Mouse (Mus musculus) neural tube, embryonic 13.5 days (tissue): ENCODE results near the gene Avp. TPM values are rescaled to one million over a fixed set of nuclear protein-coding genes. Genes with fewer than 3 reads are reported as not detected.

Experiments used
- ATAC-seq: fragments of 200-750 bp; cut with Nextera tagmentation; 2 replicates; pipeline ENCODE4 v1.8.0; 2017; ENCODE audit warnings: low read depth, mild to moderate bottlenecking, moderate TSS enrichment, moderate library complexity
- H3K27ac ChIP-seq: fragments of 300-500 bp; sonication (generic); replicated peaks from 2 replicates; pipeline ENCODE4 v1.5.1; 2015; ENCODE audit warnings: moderate library complexity, mild to moderate bottlenecking, inconsistent platforms
- H3K27me3 ChIP-seq: fragments of 300-500 bp; sonication (generic); 2 replicates; pipeline ENCODE4 v1.6.1; 2015; ENCODE audit warnings: mild to moderate bottlenecking, inconsistent platforms
- H3K36me3 ChIP-seq: fragments of 300-500 bp; sonication (generic); 2 replicates; pipeline ENCODE4 v1.6.1; 2015; ENCODE audit warnings: mild to moderate bottlenecking, inconsistent platforms
- H3K4me1 ChIP-seq: fragments of 300-500 bp; sonication (generic); replicated peaks from 2 replicates; pipeline ENCODE4 v1.6.1; 2015; ENCODE audit warnings: inconsistent platforms
- H3K4me2 ChIP-seq: fragments of 300-500 bp; sonication (generic); 2 replicates; pipeline ENCODE4 v1.6.1; 2015; ENCODE audit warnings: inconsistent platforms, mild to moderate bottlenecking, moderate library complexity
- H3K4me3 ChIP-seq: fragments of 300-500 bp; sonication (generic); 2 replicates; pipeline ENCODE4 v1.5.1; 2015; ENCODE audit warnings: mild to moderate bottlenecking, inconsistent platforms
- H3K9ac ChIP-seq: fragments of 300-500 bp; sonication (generic); 2 replicates; pipeline ENCODE4 v1.6.1; 2015; ENCODE audit warnings: moderate library complexity, mild to moderate bottlenecking, inconsistent platforms
- H3K9me3 ChIP-seq: fragments of 300-500 bp; sonication (generic); 2 replicates; pipeline ENCODE4 v1.6.1; 2016; ENCODE audit warnings: inconsistent platforms
- WGBS: fragments of 180-500 bp; shearing (Covaris S2); methylation state at CpG from one replicate; pipeline ENCODE4 v1.1.7; 2015; 5-methylcytosine and 5-hydroxymethylcytosine counted together
- polyA plus RNA-seq: library from polyadenylated mRNA; unstranded; fragments of >200 nt; fragmentation: Nextera tagmentation; extraction: Ambion mirVana; gene quantifications from 2 replicates; pipeline ENCODE4 v1.2.1, GENCODE M21; 2015

Avp gene
- polyA plus RNA-seq, 1 experiment from 2014 or later, result 0.36 TPM

GRCm38 (mm10) chr2:130568921-130569320, 13.4 kb downstream of the Avp start:
- WGBS, result 81% methylated on average over 4 of the region's 4 CpGs
- no peak overlapping the region for H3K9ac ChIP-seq
- H3K4me2 ChIP-seq, result no peak overlapping the region
- peaks cover under 1% of the 10 kb centered on the region; the same call in 1 of the 2 replicates for H3K27me3 ChIP-seq
- peaks cover 17% of the 10 kb centered on the region for H3K4me1 ChIP-seq
- no peak overlapping the region for H3K4me3 ChIP-seq
- H3K9me3 ChIP-seq, result no peaks in the 10 kb centered on the region
- no peak overlapping the region for H3K27ac ChIP-seq
- peaks cover 23% of the 10 kb centered on the region for H3K36me3 ChIP-seq
- ATAC-seq, result no peak

- Histone ChIP-seq H3K9ac (peak overlapping the region; percentile 95), H3K27ac (no peak overlapping the region), H3K4me3 (peak overlapping the region; percentile 97), H3K4me2 (peak overlapping the region; percentile 94), H3K36me3 (peaks cover 23% of the 10 kb centered on the region), H3K4me1 (peaks cover 24% of the 10 kb centered on the region), H3K9me3 (no peaks in the 10 kb centered on the region), H3K27me3 (no peaks in the 10 kb centered on the region)
- WGBS, result 83% methylated on average over 8 of the region's 8 CpGs
- ATAC-seq, result no peak
Observed at GRCm38 (mm10) chr2:130564983-130565382, 17.4 kb downstream of the Avp start.

- Histone ChIP-seq H3K36me3 (peaks cover 23% of the 10 kb centered on the region), H3K27me3 (no peaks in the 10 kb centered on the region), H3K4me1 (peaks cover 24% of the 10 kb centered on the region), H3K27ac (peak overlapping the region; percentile 52; the same call in 1 of the 2 replicates), H3K9ac (peak overlapping the region; percentile 95), H3K4me2 (peak overlapping the region; percentile 94), H3K9me3 (no peaks in the 10 kb centered on the region), H3K4me3 (peak overlapping the region; percentile 97)
- ATAC-seq, result peak; percentile 60
- WGBS, result 2% methylated on average over 23 of the region's 23 CpGs
Observed at GRCm38 (mm10) chr2:130564063-130564462, 18.3 kb downstream of the Avp start.

GRCm38 (mm10) chr2:130563212-130564055, 18.9 kb downstream of the Avp start, which contains the start of gene Mrps26:
TSS of gene Mrps26 (plus strand) at chr2:130563742.
- peak; percentile 99 for ATAC-seq
- under 1% methylated on average over 61 of the region's 61 CpGs for WGBS
- Histone ChIP-seq H3K4me1 (peaks cover 24% of the 10 kb centered on the region), H3K4me2 (peak within 1 kb of the TSS; percentile 94), H3K4me3 (peak within 1 kb of the TSS; percentile 97), H3K9ac (peak within 1 kb of the TSS; percentile 95), H3K27ac (peak within 1 kb of the TSS; percentile 52), H3K36me3 (peaks cover 26% of the 10 kb centered on the region), H3K9me3 (no peaks in the 10 kb centered on the region), H3K27me3 (no peaks in the 10 kb centered on the region)

- no peak overlapping the region for H3K9ac ChIP-seq
- WGBS, result 72% methylated on average over 2 of the region's 2 CpGs
Observed at GRCm38 (mm10) chr2:130558015-130558414, 24.3 kb downstream of the Avp start.

GRCm38 (mm10) chr2:130557462-130557861, 24.9 kb downstream of the Avp start:
- H3K27me3 ChIP-seq, result no peaks in the 10 kb centered on the region
- H3K9me3 ChIP-seq, result no peaks in the 10 kb centered on the region
- H3K4me2 ChIP-seq, result no peak overlapping the region
- no peak overlapping the region for H3K27ac ChIP-seq
- no peaks in the 10 kb centered on the region for H3K4me1 ChIP-seq
- H3K9ac ChIP-seq, result no peak overlapping the region
- ATAC-seq, result no peak
- WGBS, result 99% methylated on average over 2 of the region's 2 CpGs
- no peak overlapping the region for H3K4me3 ChIP-seq
- H3K36me3 ChIP-seq, result peaks cover 59% of the 10 kb centered on the region

More at GRCm38 (mm10) chr2:130558015-130558414, 24.3 kb downstream of the Avp start:
- Histone ChIP-seq H3K36me3 (peaks cover 54% of the 10 kb centered on the region), H3K4me3 (no peak overlapping the region), H3K27me3 (no peaks in the 10 kb centered on the region), H3K27ac (no peak overlapping the region), H3K4me1 (peaks cover 5% of the 10 kb centered on the region), H3K4me2 (no peak overlapping the region), H3K9me3 (no peaks in the 10 kb centered on the region)
- no peak for ATAC-seq

- 91% methylated on average over 1 of the region's 1 CpGs for WGBS
Observed at GRCm38 (mm10) chr2:130556292-130556691, 26.1 kb downstream of the Avp start.

GRCm38 (mm10) chr2:130554841-130555240, 27.5 kb downstream of the Avp start:
- H3K27me3 ChIP-seq, result no peaks in the 10 kb centered on the region
- H3K9ac ChIP-seq, result no peak overlapping the region
- no peak for ATAC-seq
- H3K4me3 ChIP-seq, result no peak overlapping the region
- H3K9me3 ChIP-seq, result no peaks in the 10 kb centered on the region
- no peak overlapping the region for H3K27ac ChIP-seq
- peaks cover 86% of the 10 kb centered on the region for H3K36me3 ChIP-seq
- H3K4me2 ChIP-seq, result no peak overlapping the region
- no peaks in the 10 kb centered on the region for H3K4me1 ChIP-seq
- WGBS, result 89% methylated on average over 7 of the region's 7 CpGs

More at GRCm38 (mm10) chr2:130556292-130556691, 26.1 kb downstream of the Avp start:
- no peak for ATAC-seq
- no peaks in the 10 kb centered on the region for H3K9me3 ChIP-seq
- H3K4me2 ChIP-seq, result no peak overlapping the region
- peaks cover 71% of the 10 kb centered on the region for H3K36me3 ChIP-seq
- no peaks in the 10 kb centered on the region for H3K27me3 ChIP-seq
- H3K9ac ChIP-seq, result no peak overlapping the region
- H3K4me3 ChIP-seq, result no peak overlapping the region
- H3K4me1 ChIP-seq, result no peaks in the 10 kb centered on the region
- no peak overlapping the region for H3K27ac ChIP-seq

GRCm38 (mm10) chr2:130546957-130547356, 35.4 kb downstream of the Avp start:
- 92% methylated on average over 8 of the region's 8 CpGs for WGBS
- ATAC-seq, result no peak
- no peak overlapping the region for H3K4me3 ChIP-seq

GRCm38 (mm10) chr2:130540266-130540665, 42.1 kb downstream of the Avp start:
- Histone ChIP-seq H3K9ac (no peak overlapping the region), H3K4me2 (no peak overlapping the region), H3K9me3 (no peaks in the 10 kb centered on the region), H3K27ac (no peak overlapping the region), H3K4me3 (no peak overlapping the region), H3K4me1 (no peaks in the 10 kb centered on the region), H3K36me3 (peaks cover 96% of the 10 kb centered on the region), H3K27me3 (no peaks in the 10 kb centered on the region)
- WGBS, result 92% methylated on average over 9 of the region's 9 CpGs
- no peak for ATAC-seq

More at GRCm38 (mm10) chr2:130546957-130547356, 35.4 kb downstream of the Avp start:
- H3K27me3 ChIP-seq, result no peaks in the 10 kb centered on the region
- H3K36me3 ChIP-seq, result peaks cover 98% of the 10 kb centered on the region
- H3K27ac ChIP-seq, result no peak overlapping the region
- no peak overlapping the region for H3K4me2 ChIP-seq
- no peak overlapping the region for H3K9ac ChIP-seq
- H3K9me3 ChIP-seq, result no peaks in the 10 kb centered on the region
- no peaks in the 10 kb centered on the region for H3K4me1 ChIP-seq

- ATAC-seq, result no peak
- Histone ChIP-seq H3K9ac (no peak overlapping the region), H3K36me3 (peaks cover 96% of the 10 kb centered on the region), H3K4me2 (no peak overlapping the region), H3K27me3 (no peaks in the 10 kb centered on the region), H3K27ac (no peak overlapping the region), H3K4me1 (no peaks in the 10 kb centered on the region), H3K4me3 (no peak overlapping the region), H3K9me3 (no peaks in the 10 kb centered on the region)
- WGBS, result 92% methylated on average over 8 of the region's 8 CpGs
Observed at GRCm38 (mm10) chr2:130538876-130539546, 43.3 kb downstream of the Avp start.

GRCm38 (mm10) chr2:130536890-130537289, 45.5 kb downstream of the Avp start:
- H3K36me3 ChIP-seq, result peaks cover 95% of the 10 kb centered on the region

More at GRCm38 (mm10) chr2:130536890-130537289, 45.5 kb downstream of the Avp start:
- Histone ChIP-seq H3K9me3 (no peaks in the 10 kb centered on the region), H3K27me3 (no peaks in the 10 kb centered on the region), H3K4me1 (no peaks in the 10 kb centered on the region), H3K9ac (no peak overlapping the region), H3K27ac (no peak overlapping the region), H3K4me3 (no peak overlapping the region), H3K4me2 (no peak overlapping the region)
- no peak for ATAC-seq
- WGBS, result 85% methylated on average over 3 of the region's 3 CpGs
